Mouse (Mus musculus) A20 (cell line): ENCODE data around the gene Ch25h.

ENCODE experiments used
- DNase-seq: peaks from one replicate; pipeline ENCODE4 v3.0.0-alpha.2; 2011; ENCODE audit warnings: low read depth, low spot score

Ch25h gene

DNA sequence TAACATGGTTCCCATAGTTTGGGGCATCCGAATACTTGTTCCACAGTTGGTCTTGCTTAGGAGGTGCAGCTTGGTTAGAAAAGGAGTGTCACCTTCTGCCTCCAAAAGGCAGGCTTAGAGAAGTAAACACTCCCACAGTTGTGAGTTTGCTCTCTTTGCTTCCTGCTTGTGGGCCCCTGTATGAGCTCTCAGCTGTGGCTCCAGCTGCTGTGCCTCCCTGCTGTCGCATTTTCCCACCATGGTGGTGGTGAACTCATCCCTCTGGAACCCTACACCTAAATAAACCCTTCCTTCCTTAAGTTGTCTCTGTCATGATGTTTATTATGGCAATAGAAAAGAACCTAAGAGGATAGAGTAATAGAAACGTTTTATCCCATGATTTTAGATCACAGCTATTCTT, 6.2 kb downstream of the Ch25h start:
- no peak for DNase-seq

DNA sequence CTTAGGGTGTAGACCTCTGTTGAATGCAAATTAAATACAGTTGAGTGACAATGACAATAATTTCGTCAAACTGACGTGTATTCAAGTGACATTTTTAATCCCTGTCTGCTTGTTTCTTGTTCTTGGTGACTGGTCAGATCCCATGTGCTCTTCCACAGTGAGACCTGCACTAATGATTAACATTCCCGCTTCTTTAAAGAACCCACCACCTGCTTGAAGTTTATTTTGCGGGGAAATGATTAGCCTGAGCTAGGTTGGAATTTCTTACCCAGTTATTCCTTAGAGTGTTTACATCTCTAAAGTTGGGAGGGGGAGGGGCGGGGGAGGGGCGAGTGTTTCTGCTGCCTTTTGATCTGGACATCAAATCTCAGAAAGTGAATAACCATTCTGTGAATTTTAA, 6.7 kb downstream of the Ch25h start:
- no peak for DNase-seq

DNA sequence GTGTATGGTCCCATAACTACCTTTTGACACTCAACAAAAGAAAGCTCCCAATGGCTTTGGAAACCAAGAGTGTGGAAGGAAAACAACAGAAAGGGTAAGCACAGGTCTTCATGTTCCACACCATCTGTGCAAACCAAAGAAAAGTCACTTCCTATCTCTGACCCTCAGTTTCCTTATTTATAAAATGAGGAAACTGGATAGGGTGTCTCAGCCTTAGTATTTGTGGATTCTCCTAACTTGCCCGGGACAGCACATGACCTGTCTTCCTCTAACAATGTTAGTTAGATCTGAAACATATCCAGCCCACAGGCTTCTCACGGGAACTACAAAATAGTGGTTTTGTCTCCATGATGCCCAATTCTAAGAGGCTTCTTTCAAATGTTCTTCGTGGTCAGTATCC, 10.5 kb downstream of the Ch25h start:
- DNase-seq = no peak

DNA sequence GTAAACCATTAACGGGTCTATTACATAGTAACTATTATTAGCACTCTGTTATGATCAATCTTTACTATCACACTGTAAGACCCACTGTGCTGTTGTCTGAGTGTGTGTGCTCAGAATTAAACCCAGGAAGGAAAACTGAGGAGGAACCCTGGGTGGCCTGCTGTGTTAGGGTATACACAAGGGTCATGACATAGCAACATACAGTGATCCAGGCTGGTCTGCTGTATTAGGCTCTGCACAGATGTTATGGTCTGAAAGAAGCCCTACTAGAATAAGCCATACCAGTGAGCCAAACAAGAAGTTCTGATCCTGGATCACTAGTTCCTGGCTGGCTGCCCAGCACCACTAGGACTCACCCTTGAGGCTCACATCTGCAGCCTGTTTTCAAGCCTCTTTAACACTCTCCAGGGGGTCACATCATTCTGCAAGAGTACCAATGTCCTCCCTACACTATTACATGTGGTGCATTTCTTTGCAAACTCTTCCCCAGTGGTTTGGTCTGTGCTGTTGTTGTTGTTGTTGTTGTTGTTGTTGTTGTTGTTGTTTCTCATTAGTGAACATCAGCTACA, 13.4 kb downstream of the Ch25h start:
- DNase-seq = no peak

DNA sequence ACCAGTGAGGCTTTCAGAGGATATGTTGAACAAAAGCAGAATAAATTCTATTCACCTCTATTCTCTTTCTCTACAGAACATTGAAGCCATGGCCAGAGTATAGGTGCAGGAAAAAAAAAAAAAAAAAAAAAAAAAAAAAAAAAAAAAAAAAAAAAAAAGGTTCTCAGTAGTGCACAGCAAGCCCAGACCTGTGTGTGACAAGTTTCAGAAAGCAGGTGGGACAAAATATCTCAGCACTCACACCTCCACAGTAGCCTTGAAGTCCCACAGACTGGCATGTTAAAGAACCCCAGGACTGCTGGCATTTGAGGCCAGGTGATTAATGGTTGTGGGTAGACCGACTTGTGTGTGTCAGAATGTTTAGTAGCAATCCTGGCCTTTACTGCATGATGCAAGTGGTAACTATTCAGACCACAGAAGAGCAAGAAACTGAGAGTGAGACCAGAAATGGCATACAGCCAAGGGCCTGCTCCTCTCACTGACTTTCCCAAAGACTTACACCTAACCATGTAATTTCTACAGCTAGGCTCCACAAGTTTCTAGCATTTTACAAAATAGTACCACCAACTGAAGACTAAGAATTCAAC, 24.1 kb downstream of the Ch25h start:
- DNase-seq = no peak

DNA sequence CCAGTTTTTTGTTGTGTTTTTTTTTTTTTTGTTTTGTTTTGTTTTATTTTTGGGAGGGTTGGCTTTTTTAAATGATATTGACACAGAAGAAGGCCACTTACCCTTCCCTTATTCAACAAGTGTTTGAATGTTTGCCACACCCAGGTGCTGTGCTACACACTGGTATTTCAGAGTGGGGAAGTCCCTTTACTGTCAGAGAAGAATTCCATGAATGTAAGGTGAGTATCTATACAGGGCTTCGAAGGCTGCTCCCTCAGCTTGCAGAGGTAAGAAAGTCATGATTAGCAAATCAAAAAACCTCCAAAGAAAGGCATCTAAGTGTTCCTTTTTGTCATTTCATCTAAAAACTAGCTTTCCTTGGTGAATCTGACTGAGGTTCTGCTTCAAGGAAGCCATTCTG, 26.1 kb downstream of the Ch25h start:
- DNase-seq = no peak

DNA sequence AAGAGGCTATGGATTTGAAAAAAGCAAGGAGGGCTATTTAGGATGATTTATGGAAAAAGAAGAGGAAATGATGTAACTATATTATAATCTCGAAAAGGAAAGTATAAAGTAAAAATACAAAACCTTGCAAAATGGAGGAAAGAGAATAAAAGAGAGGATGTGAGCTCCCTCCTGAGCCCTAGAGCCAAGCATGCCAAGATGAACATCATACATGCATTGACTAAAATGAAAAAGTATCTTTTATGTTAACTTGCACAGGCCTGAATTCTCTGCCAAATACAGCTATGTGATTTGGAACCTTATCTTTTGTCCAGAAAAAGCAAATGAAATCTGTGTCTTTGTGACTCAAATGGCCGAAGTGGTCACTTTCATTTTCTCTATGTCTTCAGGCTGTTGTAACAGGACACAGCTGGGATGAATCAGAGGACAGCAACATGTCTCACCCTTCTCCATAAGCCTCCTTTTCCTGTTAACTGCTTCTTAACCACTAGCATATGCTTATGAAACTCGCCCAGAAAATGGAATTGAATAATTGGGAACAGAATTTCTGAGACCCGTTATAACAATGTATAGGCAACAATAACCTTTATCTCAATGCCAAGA, 29.5 kb downstream of the Ch25h start:
- DNase-seq = no peak

DNA sequence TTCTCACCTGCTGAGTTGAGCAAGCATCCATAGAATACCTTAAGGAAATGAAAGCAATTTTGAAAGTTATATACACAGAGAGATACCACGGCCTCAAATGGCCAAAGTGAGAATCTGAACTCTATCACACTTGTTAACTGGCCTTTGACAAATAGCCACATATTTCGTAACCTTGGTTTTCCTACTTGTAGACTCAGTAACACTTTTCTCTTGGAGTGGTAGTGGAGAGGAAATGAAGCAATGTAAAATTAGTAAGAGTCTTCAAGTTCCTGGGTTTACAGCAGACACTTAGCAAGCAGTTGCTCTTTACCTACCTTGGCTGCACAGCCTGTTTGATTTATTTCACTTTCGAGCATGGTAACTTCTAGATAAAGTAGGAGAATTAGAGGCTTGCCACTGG, 30.2 kb downstream of the Ch25h start:
- no peak for DNase-seq

DNA sequence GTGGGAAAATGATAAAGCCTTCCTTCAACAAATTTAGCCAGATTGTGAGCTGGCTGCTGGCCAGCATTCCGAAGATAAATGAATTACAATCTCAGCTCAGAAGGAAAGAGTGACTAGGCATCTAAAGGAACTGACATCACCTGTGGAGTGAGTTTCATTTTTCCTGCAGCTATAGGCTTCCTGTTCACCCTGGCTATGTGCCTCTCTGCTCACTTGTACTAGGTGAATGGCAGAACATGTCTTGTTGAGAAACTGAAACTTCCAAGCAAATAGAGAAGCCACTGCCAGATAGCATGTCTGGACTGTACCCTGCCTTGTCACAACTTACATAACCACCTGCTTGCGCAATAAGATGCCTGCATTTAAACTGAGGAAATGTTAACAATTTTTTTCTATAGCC, 33.0 kb downstream of the Ch25h start:
- DNase-seq = no peak

DNA sequence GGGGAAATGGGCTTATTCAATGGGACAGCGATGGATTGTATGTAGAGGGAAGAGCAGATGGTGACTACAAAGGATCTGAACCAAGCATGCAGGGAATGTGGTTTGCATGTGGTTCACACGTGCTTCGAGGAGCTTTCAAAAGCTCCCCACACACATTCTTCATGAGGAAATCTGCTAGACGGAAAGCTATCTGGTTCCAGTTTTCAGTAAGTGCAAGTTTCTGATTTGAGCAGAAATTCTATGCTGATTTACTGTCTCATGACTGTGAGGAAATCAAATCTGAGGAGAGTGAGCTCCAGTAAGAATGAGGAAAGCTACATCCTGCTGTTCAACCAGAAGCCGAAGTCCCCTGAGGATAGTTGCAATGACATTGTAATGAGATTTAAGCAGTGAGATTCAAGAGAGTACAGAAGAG, 39.8 kb downstream of the Ch25h start:
- DNase-seq = no peak

DNA sequence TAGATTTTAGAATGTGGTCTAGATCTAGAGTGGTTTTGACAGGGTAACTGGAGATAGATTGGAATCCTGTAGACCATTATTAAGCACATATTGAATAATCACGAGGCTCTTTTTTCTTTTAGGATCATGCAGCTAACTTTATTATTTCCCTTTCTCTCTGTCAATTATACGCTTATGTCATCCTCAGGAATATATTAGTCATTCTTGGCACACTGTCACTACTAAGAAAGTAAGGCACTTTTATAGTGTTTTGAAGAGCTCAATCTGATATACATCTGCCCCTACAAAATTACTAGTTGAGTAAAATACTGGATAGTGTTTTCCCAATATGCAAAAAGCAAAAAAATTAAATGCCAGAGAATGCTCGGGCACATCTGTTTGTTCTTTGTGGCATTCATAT, 43.6 kb downstream of the Ch25h start:
- no peak for DNase-seq

DNA sequence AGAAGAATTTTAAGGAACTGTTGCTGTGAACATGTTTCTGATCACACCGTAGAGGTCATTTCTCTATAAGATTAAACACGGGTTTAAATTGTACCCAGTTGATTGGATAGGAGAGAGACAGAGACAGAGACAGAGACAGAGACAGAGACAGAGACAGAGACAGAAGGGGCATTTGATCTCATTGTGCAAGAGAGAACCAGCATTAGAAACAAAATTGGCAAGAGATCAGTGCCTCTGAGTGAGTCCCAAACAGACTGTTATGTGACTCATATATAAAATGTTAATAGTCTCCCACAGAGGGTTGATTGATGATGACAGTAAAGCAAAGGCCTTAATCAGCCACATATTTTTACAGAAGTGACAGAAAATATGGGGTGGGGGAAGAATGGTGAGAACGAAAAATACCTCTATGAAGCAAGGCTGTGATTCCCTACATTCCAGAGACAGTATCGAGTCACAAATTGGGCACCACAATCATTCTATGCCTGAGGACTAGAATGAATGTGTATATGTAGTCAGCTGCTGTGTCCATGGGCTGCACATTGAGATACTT, 51.1 kb downstream of the Ch25h start:
- no peak for DNase-seq
